Mouse (Mus musculus): ENCODE results near the gene Ell3. TPM values are rescaled to one million over a fixed set of nuclear protein-coding genes. Genes with fewer than 3 reads are reported as not detected.
A peak's percentile ranks its signal among the peaks of the same experiment; 100 is the strongest.

Gene Ell3
- polyA plus RNA-seq, 1 experiment, result 18.1 TPM

DNA sequence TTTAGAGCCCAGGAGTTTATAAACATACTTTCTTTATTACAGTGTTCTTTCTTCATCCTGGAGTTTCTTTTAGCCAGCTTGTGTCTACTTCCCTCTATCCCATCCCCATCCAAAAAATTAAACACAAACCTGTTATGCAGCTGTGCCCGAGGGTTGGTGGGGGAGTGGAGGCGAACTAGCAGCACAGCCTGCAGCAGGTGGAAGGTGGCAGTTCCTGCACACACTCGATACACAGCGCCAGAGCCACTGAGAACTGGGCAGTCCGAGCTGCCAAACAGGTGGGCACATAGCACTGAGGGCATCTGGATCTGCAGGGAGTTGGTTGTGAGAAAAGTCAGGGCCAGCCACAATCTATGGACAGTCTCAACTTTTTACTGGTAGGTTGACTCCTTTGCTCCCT lies 11.5 kb upstream of the Ell3 start:
- peaks cover 31% of the 10 kb centered on the region for H3K36me3 ChIP-seq (ENCODE audit: control insufficient read depth, insufficient read depth, low read length, poor library complexity, severe bottlenecking)
- H3K9ac ChIP-seq (ENCODE audit: low read depth, poor library complexity, severe bottlenecking), result no peak overlapping the region
- H3K9me3 ChIP-seq (replicated peaks; ENCODE audit: control insufficient read depth, insufficient read depth, low read length, poor library complexity, severe bottlenecking), result no peaks in the 10 kb centered on the region
- H3K27me3 ChIP-seq (ENCODE audit: control insufficient read depth, insufficient read depth, low read length, poor library complexity, severe bottlenecking), result no peaks in the 10 kb centered on the region
- TF ChIP-seq POLR2A (IDR thresholded peaks at IDR 0.05; ENCODE audit: insufficient read depth, low read length), result no peak
- TF ChIP-seq EP300 (IDR thresholded peaks at IDR 0.05; ENCODE audit: insufficient read depth, low read depth, low read length), result no peak
- no peak for TF ChIP-seq CTCF (IDR thresholded peaks at IDR 0.05; ENCODE audit: low read depth, low read length)
- H3K4me3 ChIP-seq (ENCODE audit: low read depth, low read length), result no peak overlapping the region
- peaks cover 2% of the 10 kb centered on the region for H3K4me1 ChIP-seq (ENCODE audit: control insufficient read depth, insufficient read depth, low read length)
- no peak overlapping the region for H3K27ac ChIP-seq (ENCODE audit: insufficient read depth, low read length)

DNA sequence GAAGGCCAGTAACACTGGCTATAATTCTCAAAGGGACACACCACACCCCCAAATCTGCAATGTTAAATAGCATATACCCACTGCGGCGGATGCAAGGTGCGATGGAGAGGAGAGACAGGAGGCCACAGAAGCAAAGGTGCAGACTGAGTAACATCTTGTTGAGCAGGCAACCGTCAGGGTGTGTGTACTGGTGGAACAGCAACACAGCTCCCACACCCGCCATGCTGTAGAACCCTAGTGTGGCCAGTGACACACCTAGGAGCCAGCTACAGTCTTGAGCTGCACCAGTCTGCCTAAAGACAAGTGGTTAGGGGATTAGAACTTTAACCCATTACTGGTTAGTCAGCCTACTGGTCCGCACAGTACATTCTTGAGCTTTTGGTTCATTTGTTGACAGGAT lies 9.8 kb upstream of the Ell3 start:
- Histone ChIP-seq H3K36me3 (ENCODE audit: control insufficient read depth, insufficient read depth, low read length, poor library complexity, severe bottlenecking) (peaks cover 30% of the 10 kb centered on the region), H3K4me1 (ENCODE audit: control insufficient read depth, insufficient read depth, low read length) (peaks cover 2% of the 10 kb centered on the region), H3K27ac (ENCODE audit: insufficient read depth, low read length) (no peak overlapping the region), H3K4me3 (ENCODE audit: low read depth, low read length) (no peak overlapping the region), H3K9me3 (replicated peaks; ENCODE audit: control insufficient read depth, insufficient read depth, low read length, poor library complexity, severe bottlenecking) (no peaks in the 10 kb centered on the region), H3K27me3 (ENCODE audit: control insufficient read depth, insufficient read depth, low read length, poor library complexity, severe bottlenecking) (no peaks in the 10 kb centered on the region), H3K9ac (ENCODE audit: low read depth, poor library complexity, severe bottlenecking) (no peak overlapping the region)
- no peak for TF ChIP-seq EP300 (IDR thresholded peaks at IDR 0.05; ENCODE audit: insufficient read depth, low read depth, low read length)
- TF ChIP-seq CTCF (IDR thresholded peaks at IDR 0.05; ENCODE audit: low read depth, low read length), result no peak
- no peak for TF ChIP-seq POLR2A (IDR thresholded peaks at IDR 0.05; ENCODE audit: insufficient read depth, low read length)

DNA sequence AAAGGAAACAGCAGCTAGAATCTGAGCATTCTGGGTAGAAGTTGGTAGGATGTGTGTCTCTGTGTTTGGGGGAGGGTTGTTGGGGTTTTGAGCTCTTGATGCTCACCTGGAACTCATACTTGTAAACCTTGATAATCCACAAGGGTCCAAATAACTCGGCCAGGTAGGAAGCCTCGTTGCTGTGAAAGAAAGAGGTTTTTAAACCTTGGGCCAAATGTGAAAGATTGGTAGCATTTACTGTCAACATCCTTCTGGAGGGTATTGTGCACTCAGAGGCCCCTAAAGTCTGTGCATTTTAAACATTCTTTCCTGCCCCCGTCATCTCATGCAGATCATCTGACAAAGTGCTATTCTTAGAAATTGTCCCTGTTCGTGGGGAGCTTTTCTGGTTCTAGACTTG lies 8.9 kb upstream of the Ell3 start, which contains the start of gene Hypk:
Hypk (plus strand) TSS at position 301 of the 400 bp plus-strand sequence.
- no peak within 1 kb of the TSS for H3K4me3 ChIP-seq (ENCODE audit: low read depth, low read length)
- peaks cover 22% of the 10 kb centered on the region for H3K36me3 ChIP-seq (ENCODE audit: control insufficient read depth, insufficient read depth, low read length, poor library complexity, severe bottlenecking)

DNA sequence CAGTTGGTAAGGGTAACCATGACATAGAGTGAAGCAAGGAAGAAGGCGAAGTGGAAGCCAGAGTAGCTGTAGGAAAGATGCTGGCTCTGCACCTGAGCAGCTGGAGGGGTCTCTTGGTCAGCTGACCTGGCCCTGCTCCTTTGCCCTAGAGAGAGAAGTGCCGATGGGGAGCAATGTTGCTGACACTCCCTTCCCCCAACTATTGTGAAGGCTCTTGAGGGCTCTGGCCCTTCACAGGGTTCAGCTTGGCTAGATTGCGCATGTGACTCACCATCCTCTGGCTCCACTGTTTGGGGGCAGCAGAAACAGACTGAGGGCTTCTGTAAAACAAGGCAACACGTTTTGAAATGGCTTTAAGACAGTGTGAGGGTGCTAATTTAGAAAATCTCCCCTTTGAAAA lies 8.3 kb upstream of the Ell3 start:
- Histone ChIP-seq H3K27me3 (ENCODE audit: control insufficient read depth, insufficient read depth, low read length, poor library complexity, severe bottlenecking) (no peaks in the 10 kb centered on the region), H3K27ac (ENCODE audit: insufficient read depth, low read length) (no peak overlapping the region), H3K36me3 (ENCODE audit: control insufficient read depth, insufficient read depth, low read length, poor library complexity, severe bottlenecking) (peaks cover 22% of the 10 kb centered on the region), H3K9me3 (replicated peaks; ENCODE audit: control insufficient read depth, insufficient read depth, low read length, poor library complexity, severe bottlenecking) (no peaks in the 10 kb centered on the region), H3K4me1 (ENCODE audit: control insufficient read depth, insufficient read depth, low read length) (peaks cover 2% of the 10 kb centered on the region), H3K9ac (ENCODE audit: low read depth, poor library complexity, severe bottlenecking) (no peak overlapping the region), H3K4me3 (ENCODE audit: low read depth, low read length) (no peak overlapping the region)
- TF ChIP-seq POLR2A (IDR thresholded peaks at IDR 0.05; ENCODE audit: insufficient read depth, low read length), result no peak
- TF ChIP-seq EP300 (IDR thresholded peaks at IDR 0.05; ENCODE audit: insufficient read depth, low read depth, low read length), result no peak
- TF ChIP-seq CTCF (IDR thresholded peaks at IDR 0.05; ENCODE audit: low read depth, low read length), result no peak

More for the DNA sequence above, 8.9 kb upstream of the Ell3 start, which contains the start of gene Hypk:
- H3K27me3 ChIP-seq (ENCODE audit: control insufficient read depth, insufficient read depth, low read length, poor library complexity, severe bottlenecking), result no peaks in the 10 kb centered on the region
- H3K9ac ChIP-seq (ENCODE audit: low read depth, poor library complexity, severe bottlenecking), result no peak within 1 kb of the TSS
- H3K9me3 ChIP-seq (replicated peaks; ENCODE audit: control insufficient read depth, insufficient read depth, low read length, poor library complexity, severe bottlenecking), result no peaks in the 10 kb centered on the region
- no peak for TF ChIP-seq CTCF (IDR thresholded peaks at IDR 0.05; ENCODE audit: low read depth, low read length)
- TF ChIP-seq EP300 (IDR thresholded peaks at IDR 0.05; ENCODE audit: insufficient read depth, low read depth, low read length), result no peak
- no peak for TF ChIP-seq POLR2A (IDR thresholded peaks at IDR 0.05; ENCODE audit: insufficient read depth, low read length)
- peaks cover 2% of the 10 kb centered on the region for H3K4me1 ChIP-seq (ENCODE audit: control insufficient read depth, insufficient read depth, low read length)
- H3K27ac ChIP-seq (ENCODE audit: insufficient read depth, low read length), result no peak within 1 kb of the TSS

DNA sequence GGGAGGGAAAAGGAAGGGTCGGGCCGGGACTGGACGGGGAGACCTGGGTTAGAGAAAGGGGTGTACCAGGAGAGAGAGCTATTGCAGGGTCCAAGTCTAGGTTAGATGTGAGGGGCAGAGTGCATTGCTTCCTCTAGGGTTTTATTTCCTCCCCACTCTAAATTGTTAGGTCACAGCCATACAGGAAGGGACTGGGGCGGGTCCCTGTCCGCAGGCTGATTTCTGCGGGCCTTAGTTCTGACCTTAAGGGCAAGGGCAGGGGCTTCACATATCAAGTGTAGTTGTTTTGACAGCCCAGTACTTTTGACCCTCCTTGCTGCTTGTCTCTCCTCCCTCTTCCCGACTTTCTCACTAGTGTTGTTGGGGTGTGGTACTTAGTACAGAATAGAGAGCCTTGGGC lies 6.0 kb upstream of the Ell3 start:
- Histone ChIP-seq H3K27ac (ENCODE audit: insufficient read depth, low read length) (no peak overlapping the region), H3K27me3 (ENCODE audit: control insufficient read depth, insufficient read depth, low read length, poor library complexity, severe bottlenecking) (no peaks in the 10 kb centered on the region), H3K4me1 (ENCODE audit: control insufficient read depth, insufficient read depth, low read length) (peaks cover 2% of the 10 kb centered on the region), H3K9me3 (replicated peaks; ENCODE audit: control insufficient read depth, insufficient read depth, low read length, poor library complexity, severe bottlenecking) (no peaks in the 10 kb centered on the region), H3K36me3 (ENCODE audit: control insufficient read depth, insufficient read depth, low read length, poor library complexity, severe bottlenecking) (peaks cover 20% of the 10 kb centered on the region), H3K9ac (ENCODE audit: low read depth, poor library complexity, severe bottlenecking) (peak overlapping the region; percentile 87), H3K4me3 (ENCODE audit: low read depth, low read length) (peak overlapping the region; percentile 74)
- no peak for TF ChIP-seq CTCF (IDR thresholded peaks at IDR 0.05; ENCODE audit: low read depth, low read length)
- TF ChIP-seq POLR2A (IDR thresholded peaks at IDR 0.05; ENCODE audit: insufficient read depth, low read length), result no peak
- TF ChIP-seq EP300 (IDR thresholded peaks at IDR 0.05; ENCODE audit: insufficient read depth, low read depth, low read length), result no peak

DNA sequence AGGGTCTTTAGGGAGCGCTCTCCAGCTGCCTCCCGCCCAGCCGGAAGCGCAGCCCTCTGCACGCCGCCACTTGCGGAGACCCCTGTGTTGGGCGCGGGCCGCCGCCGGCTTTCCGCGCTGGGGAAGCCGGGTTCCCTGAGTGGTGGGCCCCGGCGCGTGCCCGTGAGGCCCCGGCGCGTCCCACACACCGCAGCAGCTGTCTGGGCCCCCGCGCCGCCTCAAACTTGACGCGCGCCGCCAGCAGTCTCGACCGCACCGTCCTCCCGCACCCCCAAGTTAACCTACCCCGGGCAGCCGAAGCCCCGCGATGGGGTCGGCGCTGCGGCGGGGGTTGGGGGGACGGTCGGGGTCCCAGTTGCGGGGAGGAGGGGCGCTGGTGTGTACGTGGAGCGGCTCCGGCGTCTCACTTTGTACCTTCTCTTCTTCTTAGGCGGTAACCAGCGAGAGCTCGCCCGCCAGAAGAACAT lies 5.5 kb upstream of the Ell3 start:
- no peak for TF ChIP-seq EP300 (IDR thresholded peaks at IDR 0.05; ENCODE audit: insufficient read depth, low read depth, low read length)
- TF ChIP-seq POLR2A (IDR thresholded peaks at IDR 0.05; ENCODE audit: insufficient read depth, low read length), result no peak
- TF ChIP-seq CTCF (IDR thresholded peaks at IDR 0.05; ENCODE audit: low read depth, low read length), result no peak
- Histone ChIP-seq H3K27ac (ENCODE audit: insufficient read depth, low read length) (no peak overlapping the region), H3K27me3 (ENCODE audit: control insufficient read depth, insufficient read depth, low read length, poor library complexity, severe bottlenecking) (no peaks in the 10 kb centered on the region), H3K4me3 (ENCODE audit: low read depth, low read length) (peak overlapping the region; percentile 74), H3K9me3 (replicated peaks; ENCODE audit: control insufficient read depth, insufficient read depth, low read length, poor library complexity, severe bottlenecking) (no peaks in the 10 kb centered on the region), H3K36me3 (ENCODE audit: control insufficient read depth, insufficient read depth, low read length, poor library complexity, severe bottlenecking) (peaks cover 20% of the 10 kb centered on the region), H3K4me1 (ENCODE audit: control insufficient read depth, insufficient read depth, low read length) (peaks cover 2% of the 10 kb centered on the region), H3K9ac (ENCODE audit: low read depth, poor library complexity, severe bottlenecking) (peak overlapping the region; percentile 87)

Data from ES-Bruce4 (cell line).